Mouse (Mus musculus): ENCODE data around the gene Megf11. TPM values are rescaled to one million over a fixed set of nuclear protein-coding genes. Genes with fewer than 3 reads are reported as not detected.
A peak's percentile ranks its signal among the peaks of the same experiment; 100 is the strongest.
"Not testable (repeated sequence)": the region's sequence is repeated elsewhere in the genome, so short reads cannot be mapped to it uniquely, and the experiment has no call there.

Megf11 gene
- polyA plus RNA-seq, 1 experiment from 2014 or later, result 5.6 TPM

DNA sequence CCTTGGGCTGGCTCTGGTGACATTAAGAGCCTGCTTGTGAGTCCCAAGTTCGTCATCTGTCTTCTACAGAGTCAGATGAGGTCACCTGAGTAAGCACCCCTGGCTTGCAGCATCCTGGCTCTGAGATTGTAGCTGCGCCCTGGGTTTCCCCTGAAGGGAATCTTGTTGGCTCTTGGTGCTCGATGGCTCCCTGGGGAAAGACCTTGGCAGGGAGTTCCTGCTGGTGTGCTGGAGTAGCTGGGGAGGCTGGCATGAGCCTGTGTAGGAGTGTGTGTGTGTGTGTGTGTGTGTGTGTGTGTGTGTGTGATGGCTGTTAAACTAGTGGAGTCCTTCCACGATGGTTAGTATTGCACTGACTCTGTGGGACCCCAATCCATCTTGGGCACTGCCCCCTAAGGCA is 88.7 kb downstream of the Megf11 start:
- no peak overlapping the region for H3K27ac ChIP-seq
- DNase-seq (ENCODE audit: low spot score), result no peak
- H3K4me3 ChIP-seq, result no peak overlapping the region
- WGBS, result 43% methylated on average over 4 of the region's 4 CpGs
- H3K27me3 ChIP-seq (ENCODE audit: insufficient read depth, poor library complexity, severe bottlenecking), result peaks cover 17% of the 10 kb centered on the region
- peaks cover 36% of the 10 kb centered on the region for H3K4me1 ChIP-seq (replicated peaks)
- H3K36me3 ChIP-seq, result no peaks in the 10 kb centered on the region
- H3K9me3 ChIP-seq, result no peaks in the 10 kb centered on the region

DNA sequence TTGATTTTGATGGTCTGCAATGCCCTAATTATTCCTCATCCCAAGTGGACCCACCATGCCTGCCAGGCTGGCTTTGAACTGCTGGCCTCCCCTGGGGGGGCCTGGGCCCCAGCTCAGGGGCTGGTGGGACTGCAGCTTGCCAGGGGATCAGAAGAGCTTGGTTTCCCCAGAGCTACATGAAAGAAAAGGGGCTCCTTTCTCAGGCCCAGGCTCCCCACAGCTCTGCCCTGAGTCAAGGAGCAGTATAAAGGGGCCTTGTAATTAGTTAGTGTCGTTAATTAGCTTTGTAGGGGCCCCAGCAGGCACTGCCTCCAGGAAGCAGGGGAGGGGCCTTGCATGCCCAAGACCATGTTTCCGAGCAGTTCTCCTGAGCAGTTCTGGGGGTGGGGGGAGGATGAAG is 90.5 kb downstream of the Megf11 start:
- Histone ChIP-seq H3K27me3 (ENCODE audit: insufficient read depth, poor library complexity, severe bottlenecking) (peaks cover 17% of the 10 kb centered on the region), H3K27ac (no peak overlapping the region), H3K9me3 (no peaks in the 10 kb centered on the region), H3K4me3 (no peak overlapping the region), H3K4me1 (replicated peaks) (peaks cover 36% of the 10 kb centered on the region), H3K36me3 (no peaks in the 10 kb centered on the region)
- WGBS, result 24% methylated on average over 2 of the region's 2 CpGs
- DNase-seq (ENCODE audit: low spot score), result no peak

DNA sequence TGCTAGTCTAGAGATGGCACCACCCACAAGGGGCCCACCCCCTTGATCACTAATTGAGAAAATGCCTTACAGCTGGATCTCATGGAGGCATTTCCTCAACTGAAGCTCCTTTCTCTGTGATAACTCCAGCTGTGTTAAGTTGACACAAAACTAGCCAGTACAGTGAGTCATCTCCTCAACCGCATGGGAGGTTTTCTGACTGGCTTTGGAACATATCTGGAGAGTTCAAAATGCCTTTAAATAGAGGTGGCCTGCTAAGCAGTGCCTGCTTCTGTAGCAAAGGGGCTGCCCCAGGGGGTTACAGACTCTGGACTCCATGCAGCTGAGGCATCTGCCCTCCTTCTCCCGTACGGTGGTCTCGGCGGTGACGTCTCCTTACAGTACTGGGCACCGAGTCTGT is 92.0 kb downstream of the Megf11 start:
- WGBS, result 78% methylated on average over 7 of the region's 7 CpGs
- Histone ChIP-seq H3K27me3 (ENCODE audit: insufficient read depth, poor library complexity, severe bottlenecking) (peaks cover 17% of the 10 kb centered on the region), H3K4me1 (replicated peaks) (peaks cover 32% of the 10 kb centered on the region)
- not testable (repeated sequence) for H3K9me3 ChIP-seq; H3K36me3 ChIP-seq; H3K27ac ChIP-seq; H3K4me3 ChIP-seq; DNase-seq (ENCODE audit: low spot score)

DNA sequence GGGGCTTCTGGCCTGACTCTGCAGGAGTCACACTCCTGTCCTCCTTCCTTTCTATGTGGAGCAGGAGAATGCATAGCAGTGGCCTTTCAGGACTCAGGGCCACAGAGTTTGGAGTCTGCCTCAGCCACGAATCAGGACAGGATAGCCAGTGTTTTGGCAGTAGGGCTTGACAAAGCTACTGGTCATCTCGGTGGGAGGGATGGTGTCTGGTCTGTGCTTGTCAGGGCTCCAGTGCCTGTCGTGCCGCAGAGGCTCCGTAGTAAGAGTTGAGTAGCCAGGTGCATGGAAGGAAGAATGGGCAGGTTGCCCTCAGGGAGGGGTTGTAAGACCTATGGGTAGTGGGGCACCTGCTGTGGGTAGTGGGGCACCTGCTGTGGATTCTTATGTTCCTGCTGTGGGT is 96.7 kb downstream of the Megf11 start:
- 0 out of 2 replicates have a peak, but pooled peaks cover 3% of the 10 kb centered on the region for H3K27me3 ChIP-seq (ENCODE audit: insufficient read depth, poor library complexity, severe bottlenecking)
- no peak for DNase-seq (ENCODE audit: low spot score)
- 71% methylated on average over 5 of the region's 5 CpGs for WGBS
- no peak overlapping the region for H3K27ac ChIP-seq
- H3K4me3 ChIP-seq, result no peak overlapping the region
- peaks cover 5% of the 10 kb centered on the region; the same call in 1 of the 2 replicates for H3K4me1 ChIP-seq (replicated peaks)
- H3K36me3 ChIP-seq, result no peaks in the 10 kb centered on the region
- H3K9me3 ChIP-seq, result no peaks in the 10 kb centered on the region

DNA sequence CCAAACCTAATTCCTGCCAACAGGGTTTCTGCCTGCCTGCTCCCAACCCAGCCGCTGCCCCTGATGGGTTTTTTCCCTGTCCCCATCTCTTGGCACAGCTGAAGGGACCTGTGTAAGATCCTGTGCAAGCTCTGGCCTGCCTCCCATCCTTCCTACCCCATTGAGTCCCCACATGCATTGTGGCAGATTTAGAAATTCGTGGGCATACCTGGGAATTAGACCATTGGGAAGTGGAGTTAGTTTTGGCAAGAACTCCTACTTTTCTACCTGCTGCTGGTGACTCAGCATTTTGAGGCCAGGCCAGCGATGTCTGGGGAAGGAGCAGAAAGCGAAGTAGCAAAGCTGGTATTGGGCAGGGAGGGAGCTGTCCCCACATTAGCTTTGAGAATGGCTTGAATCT is 102.0 kb downstream of the Megf11 start:
- Histone ChIP-seq H3K4me1 (replicated peaks) (no peaks in the 10 kb centered on the region), H3K9me3 (no peaks in the 10 kb centered on the region), H3K4me3 (no peak overlapping the region), H3K36me3 (no peaks in the 10 kb centered on the region), H3K27me3 (ENCODE audit: insufficient read depth, poor library complexity, severe bottlenecking) (0 out of 2 replicates have a peak, but pooled peaks cover 3% of the 10 kb centered on the region), H3K27ac (no peak overlapping the region)
- WGBS, result 63% methylated on average over 4 of the region's 4 CpGs
- no peak for DNase-seq (ENCODE audit: low spot score)

GRCm38 (mm10) chr9:64494647-64495046 is 109.2 kb downstream of the Megf11 start:
- Histone ChIP-seq H3K9me3 (no peaks in the 10 kb centered on the region), H3K4me1 (replicated peaks) (peaks cover 18% of the 10 kb centered on the region), H3K27me3 (ENCODE audit: insufficient read depth, poor library complexity, severe bottlenecking) (peaks cover 3% of the 10 kb centered on the region; the same call in 1 of the 2 replicates), H3K4me3 (no peak overlapping the region), H3K27ac (no peak overlapping the region), H3K36me3 (no peaks in the 10 kb centered on the region)
- no peak for DNase-seq (ENCODE audit: low spot score)
- 92% methylated on average over 6 of the region's 6 CpGs for WGBS

- Histone ChIP-seq H3K4me3 (no peak overlapping the region), H3K36me3 (no peaks in the 10 kb centered on the region), H3K4me1 (replicated peaks) (peaks cover 27% of the 10 kb centered on the region), H3K27ac (no peak overlapping the region; the same call in 1 of the 2 replicates), H3K9me3 (no peaks in the 10 kb centered on the region), H3K27me3 (ENCODE audit: insufficient read depth, poor library complexity, severe bottlenecking) (peaks cover 8% of the 10 kb centered on the region)
- DNase-seq (ENCODE audit: low spot score), result no peak
- WGBS, result 85% methylated on average over 5 of the region's 5 CpGs
Measured at GRCm38 (mm10) chr9:64498929-64499328, 113.5 kb downstream of the Megf11 start.

DNA sequence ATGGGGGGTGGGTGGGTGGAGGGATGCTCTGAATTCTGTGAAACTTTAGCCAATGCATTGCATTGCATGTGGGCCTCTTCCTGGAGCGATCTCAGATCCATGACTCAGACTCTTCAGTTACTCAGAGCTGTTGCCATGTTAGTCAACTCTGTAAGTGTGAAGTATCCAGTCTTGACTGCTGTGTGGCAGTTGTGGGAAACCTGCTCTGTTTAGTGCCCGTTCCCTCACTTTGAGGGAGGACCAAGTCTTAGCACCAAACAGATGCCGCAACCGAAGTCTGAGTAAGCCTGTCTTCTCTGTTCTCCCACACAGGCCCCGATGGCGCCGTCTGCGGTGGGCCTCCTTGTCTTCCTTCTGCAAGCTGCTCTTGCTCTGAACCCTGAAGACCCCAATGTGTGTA is 115.8 kb downstream of the Megf11 start:
- peaks cover 7% of the 10 kb centered on the region; the same call in 1 of the 2 replicates for H3K27me3 ChIP-seq (ENCODE audit: insufficient read depth, poor library complexity, severe bottlenecking)
- no peaks in the 10 kb centered on the region for H3K9me3 ChIP-seq
- H3K4me1 ChIP-seq (replicated peaks), result peaks cover 46% of the 10 kb centered on the region
- WGBS, result 95% methylated on average over 8 of the region's 8 CpGs
- DNase-seq (ENCODE audit: low spot score), result no peak
- H3K27ac ChIP-seq, result no peak overlapping the region
- H3K4me3 ChIP-seq, result no peak overlapping the region
- no peaks in the 10 kb centered on the region for H3K36me3 ChIP-seq

- H3K27me3 ChIP-seq (ENCODE audit: insufficient read depth, poor library complexity, severe bottlenecking), result peaks cover 7% of the 10 kb centered on the region; the same call in 1 of the 2 replicates
- DNase-seq (ENCODE audit: low spot score), result no peak
- H3K27ac ChIP-seq, result 0 out of 2 replicates have a peak overlapping the region, but pooled peaks have one; percentile 16
- WGBS, result 78% methylated on average over 1 of the region's 1 CpGs
- peaks cover 40% of the 10 kb centered on the region for H3K4me1 ChIP-seq (replicated peaks)
- no peaks in the 10 kb centered on the region for H3K9me3 ChIP-seq
- no peaks in the 10 kb centered on the region for H3K36me3 ChIP-seq
- no peak overlapping the region for H3K4me3 ChIP-seq
Measured at GRCm38 (mm10) chr9:64503996-64504395, 118.6 kb downstream of the Megf11 start.

GRCm38 (mm10) chr9:64504456-64504855 is 119.0 kb downstream of the Megf11 start:
- WGBS, result 81% methylated on average over 3 of the region's 3 CpGs
- DNase-seq (ENCODE audit: low spot score), result no peak

GRCm38 (mm10) chr9:64504921-64505320 is 119.5 kb downstream of the Megf11 start:
- Histone ChIP-seq H3K9me3 (no peaks in the 10 kb centered on the region), H3K4me3 (no peak overlapping the region), H3K27me3 (ENCODE audit: insufficient read depth, poor library complexity, severe bottlenecking) (peaks cover 7% of the 10 kb centered on the region; the same call in 1 of the 2 replicates), H3K36me3 (no peaks in the 10 kb centered on the region), H3K27ac (0 out of 2 replicates have a peak overlapping the region, but pooled peaks have one; percentile 57), H3K4me1 (replicated peaks) (peaks cover 39% of the 10 kb centered on the region)
- peak; percentile 26 for DNase-seq (ENCODE audit: low spot score)
- 71% methylated on average over 8 of the region's 8 CpGs for WGBS

More at GRCm38 (mm10) chr9:64504456-64504855, 119.0 kb downstream of the Megf11 start:
- Histone ChIP-seq H3K4me3 (no peak overlapping the region), H3K4me1 (replicated peaks) (peaks cover 39% of the 10 kb centered on the region), H3K9me3 (no peaks in the 10 kb centered on the region), H3K27ac (0 out of 2 replicates have a peak overlapping the region, but pooled peaks have one; percentile 57), H3K36me3 (no peaks in the 10 kb centered on the region), H3K27me3 (ENCODE audit: insufficient read depth, poor library complexity, severe bottlenecking) (peaks cover 7% of the 10 kb centered on the region; the same call in 1 of the 2 replicates)

DNA sequence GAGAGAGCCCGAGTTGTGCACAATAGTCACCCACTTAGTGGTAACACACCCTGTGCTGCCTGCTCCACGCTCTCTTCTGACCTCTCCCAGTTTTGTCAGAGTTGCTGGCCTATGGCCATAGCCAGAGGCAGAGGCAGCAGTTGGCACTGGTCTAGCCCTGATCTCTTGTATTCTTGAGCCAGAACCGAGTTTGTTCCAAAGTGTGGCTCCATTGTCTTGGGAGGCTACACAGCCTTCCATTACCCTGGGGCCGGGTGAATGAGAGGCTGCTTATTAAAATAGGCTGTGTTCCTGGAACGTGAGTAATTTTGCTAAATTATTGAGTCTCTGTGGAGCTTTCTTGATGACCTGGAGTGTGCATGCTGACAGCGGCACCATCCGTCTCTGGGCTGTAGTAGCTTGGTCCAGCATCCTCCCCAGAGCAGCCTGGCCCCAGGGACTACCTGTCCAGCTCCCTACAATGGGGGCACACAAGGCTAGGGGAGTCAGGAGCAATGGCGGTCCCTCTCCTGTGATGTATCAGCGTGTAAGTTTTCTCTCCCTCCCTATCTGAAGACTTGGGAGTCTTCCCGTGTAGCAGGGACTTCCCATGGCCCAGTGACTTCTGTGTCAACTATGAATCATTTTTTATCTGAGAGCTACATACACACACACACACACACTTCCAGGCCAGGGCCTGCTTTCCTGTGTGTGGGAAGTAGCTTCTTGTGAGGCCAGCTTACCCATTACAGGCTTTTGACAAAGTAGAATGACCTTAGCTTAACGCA is 121.2 kb downstream of the Megf11 start:
- H3K9me3 ChIP-seq, result no peaks in the 10 kb centered on the region
- H3K36me3 ChIP-seq, result no peaks in the 10 kb centered on the region
- H3K27ac ChIP-seq, result no peak overlapping the region
- DNase-seq (ENCODE audit: low spot score), result no peak
- peaks cover 46% of the 10 kb centered on the region for H3K4me1 ChIP-seq (replicated peaks)
- 83% methylated on average over 11 of the region's 11 CpGs for WGBS
- no peak overlapping the region for H3K4me3 ChIP-seq
- H3K27me3 ChIP-seq (ENCODE audit: insufficient read depth, poor library complexity, severe bottlenecking), result no peaks in the 10 kb centered on the region

- Histone ChIP-seq H3K27me3 (ENCODE audit: insufficient read depth, poor library complexity, severe bottlenecking) (0 out of 2 replicates have a peak, but pooled peaks cover 4% of the 10 kb centered on the region), H3K9me3 (no peaks in the 10 kb centered on the region), H3K27ac (no peak overlapping the region), H3K4me3 (no peak overlapping the region), H3K36me3 (no peaks in the 10 kb centered on the region), H3K4me1 (replicated peaks) (peaks cover 44% of the 10 kb centered on the region)
- DNase-seq (ENCODE audit: low spot score), result no peak
- 70% methylated on average over 6 of the region's 6 CpGs for WGBS
Measured at GRCm38 (mm10) chr9:64507207-64507517, 121.7 kb downstream of the Megf11 start.
